Mouse (Mus musculus) ES-E14 (cell line): Measurements from ENCODE around the gene Eif4e2.

Experiments used
- CHD2 ChIP-seq: IDR thresholded peaks from 2 replicates; pipeline ENCODE4 v1.6.1; 2014; ENCODE audit warnings: mild to moderate bottlenecking, low read depth, low read length, inconsistent platforms
- HCFC1 ChIP-seq: IDR thresholded peaks from 2 replicates; pipeline ENCODE4 v1.6.1; 2012; ENCODE audit warnings: low read length, inconsistent platforms, borderline replicate concordance; ENCODE audit not compliant: insufficient read depth
- MAFK ChIP-seq: IDR thresholded peaks from 2 replicates; pipeline ENCODE4 v1.6.1; 2014; ENCODE audit warnings: mild to moderate bottlenecking, low read depth, low read length, inconsistent platforms; ENCODE audit not compliant: insufficient read depth
- ZC3H11A ChIP-seq: IDR thresholded peaks from 2 replicates; pipeline ENCODE4 v1.6.1; 2012; ENCODE audit warnings: low read depth, mild to moderate bottlenecking, inconsistent platforms, low read length, borderline replicate concordance
- ZNF384 ChIP-seq: IDR thresholded peaks from 2 replicates; pipeline ENCODE4 v1.6.1; 2012; ENCODE audit warnings: low read depth, low read length, inconsistent platforms

DNA sequence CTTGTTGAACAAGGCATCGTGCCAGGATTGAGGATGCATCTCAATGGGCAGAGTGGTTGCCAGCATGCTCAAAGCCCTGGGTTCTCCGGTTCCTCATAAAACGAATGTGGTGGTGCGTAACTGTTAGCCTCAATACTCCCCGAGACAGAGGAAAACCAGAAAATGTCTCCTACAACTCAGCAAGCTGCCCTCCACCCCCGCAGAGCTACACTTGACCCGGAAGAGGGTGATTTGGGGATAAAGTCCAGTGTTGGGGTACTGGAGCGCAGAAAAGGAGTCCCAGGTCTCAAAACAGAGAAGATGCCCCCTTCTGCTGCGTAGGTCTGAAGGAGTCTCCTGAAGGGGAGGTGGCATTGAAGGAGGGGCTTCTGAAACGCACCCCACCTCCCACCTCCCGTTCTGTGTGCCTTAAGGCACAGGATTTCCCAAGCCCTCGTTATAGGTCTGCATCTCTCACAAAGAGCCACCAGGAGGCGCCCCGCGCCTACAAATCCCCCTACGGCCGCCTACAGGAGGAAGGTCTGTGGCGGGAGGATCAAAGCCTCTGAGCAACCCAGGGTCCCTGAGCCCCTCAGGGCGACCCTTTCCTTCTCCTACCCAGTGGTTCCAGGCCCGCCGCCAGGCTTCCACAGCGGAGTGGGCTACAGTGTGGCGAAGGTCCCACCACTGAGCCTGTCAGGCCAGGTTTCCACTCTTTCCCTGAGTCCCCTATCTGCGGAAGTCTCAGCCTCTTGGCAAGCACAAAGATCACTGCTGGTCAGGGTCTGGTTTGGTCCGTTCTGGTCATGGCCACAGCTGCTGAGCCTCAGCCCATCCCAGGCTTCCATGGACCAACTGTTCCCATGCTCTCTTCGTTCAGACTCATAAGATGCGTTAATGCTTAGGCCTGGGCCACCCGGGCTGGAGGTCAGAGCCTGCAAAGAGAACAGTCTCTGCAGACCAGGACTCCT is 39.4 kb upstream of the Eif4e2 start:
- TF ChIP-seq MAFK: no peak
- no peak for TF ChIP-seq HCFC1
- TF ChIP-seq CHD2: no peak
- TF ChIP-seq ZNF384: no peak
- TF ChIP-seq ZC3H11A: peak; percentile 72
